Mouse (Mus musculus) kidney, embryonic 14.5 days (tissue): ENCODE results near the gene Pmepa1. TPM values are rescaled to one million over a fixed set of nuclear protein-coding genes. Genes with fewer than 3 reads are reported as not detected.

ENCODE experiments used
- ATAC-seq: fragments of 200-750 bp; cut with Nextera tagmentation; 2 replicates; pipeline ENCODE4 v1.8.0; 2017; ENCODE audit warnings: moderate number of reproducible peaks, mild to moderate bottlenecking, moderate TSS enrichment, moderate library complexity; ENCODE audit not compliant: low FRiP score, low TSS enrichment
- H3K27ac ChIP-seq: fragments of 300-500 bp; sonication (generic); 2 replicates; pipeline ENCODE4 v1.5.1; 2014; ENCODE audit warnings: low read depth, mild to moderate bottlenecking, low read length, moderate library complexity, mixed read lengths
- H3K27me3 ChIP-seq: fragments of 300-500 bp; sonication (generic); 2 replicates; pipeline ENCODE4 v1.6.1; 2014; ENCODE audit warnings: mild to moderate bottlenecking, low read length; ENCODE audit not compliant: control insufficient read depth, insufficient read depth
- H3K36me3 ChIP-seq: fragments of 300-500 bp; sonication (generic); 2 replicates; pipeline ENCODE4 v1.6.1; 2014; ENCODE audit warnings: low read length, mixed read lengths; ENCODE audit not compliant: control insufficient read depth, insufficient read depth
- H3K4me1 ChIP-seq: fragments of 300-500 bp; sonication (generic); 2 replicates; pipeline ENCODE4 v1.6.1; 2014; ENCODE audit warnings: low read length, mixed read lengths; ENCODE audit not compliant: control insufficient read depth, insufficient read depth
- H3K4me2 ChIP-seq: fragments of 300-500 bp; sonication (generic); replicated peaks from 2 replicates; pipeline ENCODE4 v1.6.1; 2014; ENCODE audit warnings: low read depth, mild to moderate bottlenecking, low read length
- H3K4me3 ChIP-seq: fragments of 300-500 bp; sonication (generic); 2 replicates; pipeline ENCODE4 v1.5.1; 2014; ENCODE audit warnings: mild to moderate bottlenecking, low read length
- H3K9ac ChIP-seq: fragments of 300-500 bp; sonication (generic); 2 replicates; pipeline ENCODE4 v1.6.1; 2014; ENCODE audit warnings: low read depth, mild to moderate bottlenecking, low read length, moderate library complexity
- H3K9me3 ChIP-seq: fragments of 300-500 bp; sonication (generic); 2 replicates; pipeline ENCODE4 v1.6.1; 2016; ENCODE audit warnings: low read length; ENCODE audit not compliant: control insufficient read depth
- WGBS: fragments of 180-500 bp; shearing (Covaris S2); extraction: QIAGEN DNeasy Blood & Tissue Kit; methylation state at CpG from one replicate; pipeline ENCODE4 v1.1.7; 2014; 5-methylcytosine and 5-hydroxymethylcytosine counted together
- polyA plus RNA-seq: library from polyadenylated mRNA; unstranded; fragments of >200 nt; fragmentation: Nextera tagmentation; extraction: Ambion mirVana; gene quantifications from 2 replicates; pipeline ENCODE4 v1.2.1, GENCODE M21; 2014

Pmepa1 gene
- polyA plus RNA-seq, 1 experiment from 2014 or later = 4.9 TPM

GRCm38 (mm10) chr2:173281021-173281937 lies 4.9 kb upstream of the Pmepa1 start:
- no peak overlapping the region for H3K9ac ChIP-seq
- ATAC-seq = no peak
- 70% methylated on average over 9 of the region's 9 CpGs for WGBS

GRCm38 (mm10) chr2:173278846-173279580 lies 2.7 kb upstream of the Pmepa1 start:
- WGBS = 57% methylated on average over 16 of the region's 16 CpGs
- H3K4me1 ChIP-seq = peaks cover 7% of the 10 kb centered on the region

More at GRCm38 (mm10) chr2:173281021-173281937, 4.9 kb upstream of the Pmepa1 start:
- no peaks in the 10 kb centered on the region for H3K36me3 ChIP-seq
- H3K4me1 ChIP-seq = no peaks in the 10 kb centered on the region; the same call in 1 of the 2 replicates
- H3K4me3 ChIP-seq = no peak overlapping the region
- H3K27ac ChIP-seq = no peak overlapping the region
- no peak overlapping the region for H3K4me2 ChIP-seq
- H3K9me3 ChIP-seq = no peaks in the 10 kb centered on the region
- H3K27me3 ChIP-seq = no peaks in the 10 kb centered on the region

GRCm38 (mm10) chr2:173276859-173277258 lies 526 bp upstream of the Pmepa1 start:
- Histone ChIP-seq H3K36me3 (no peaks in the 10 kb centered on the region), H3K4me3 (peak overlapping the region; percentile 94), H3K4me2 (peak overlapping the region; percentile 76), H3K27me3 (no peaks in the 10 kb centered on the region), H3K9me3 (no peaks in the 10 kb centered on the region), H3K4me1 (peaks cover 12% of the 10 kb centered on the region), H3K9ac (peak overlapping the region; percentile 95; the same call in 1 of the 2 replicates), H3K27ac (peak overlapping the region; percentile 68; the same call in 1 of the 2 replicates)
- 1% methylated on average over 12 of the region's 12 CpGs for WGBS
- ATAC-seq = peak; percentile 25

More at GRCm38 (mm10) chr2:173278846-173279580, 2.7 kb upstream of the Pmepa1 start:
- no peak for ATAC-seq
- no peak overlapping the region for H3K4me3 ChIP-seq
- H3K27ac ChIP-seq = no peak overlapping the region
- H3K9me3 ChIP-seq = no peaks in the 10 kb centered on the region
- H3K4me2 ChIP-seq = no peak overlapping the region
- H3K36me3 ChIP-seq = no peaks in the 10 kb centered on the region
- H3K27me3 ChIP-seq = no peaks in the 10 kb centered on the region
- H3K9ac ChIP-seq = no peak overlapping the region

- Histone ChIP-seq H3K4me2 (peak overlapping the region; percentile 76), H3K36me3 (no peaks in the 10 kb centered on the region), H3K9me3 (no peaks in the 10 kb centered on the region), H3K9ac (peak overlapping the region; percentile 95), H3K27me3 (no peaks in the 10 kb centered on the region), H3K4me1 (peaks cover 17% of the 10 kb centered on the region), H3K27ac (peak overlapping the region; percentile 55; the same call in 1 of the 2 replicates), H3K4me3 (peak overlapping the region; percentile 94)
- WGBS = under 1% methylated on average over 81 of the region's 93 CpGs
- ATAC-seq = peak; percentile 21
Measured at GRCm38 (mm10) chr2:173275343-173276201, 761 bp downstream of the Pmepa1 start.

GRCm38 (mm10) chr2:173274428-173275342 lies 1.6 kb downstream of the Pmepa1 start:
- H3K9ac ChIP-seq = peak overlapping the region; percentile 95
- peaks cover 22% of the 10 kb centered on the region for H3K4me1 ChIP-seq
- no peaks in the 10 kb centered on the region for H3K9me3 ChIP-seq
- H3K27ac ChIP-seq = no peak overlapping the region
- WGBS = 16% methylated on average over 15 of the region's 15 CpGs
- H3K27me3 ChIP-seq = no peaks in the 10 kb centered on the region
- peak overlapping the region; percentile 94 for H3K4me3 ChIP-seq
- peak overlapping the region; percentile 76 for H3K4me2 ChIP-seq
- H3K36me3 ChIP-seq = no peaks in the 10 kb centered on the region
- ATAC-seq = no peak

- Histone ChIP-seq H3K36me3 (no peaks in the 10 kb centered on the region), H3K27me3 (no peaks in the 10 kb centered on the region), H3K4me2 (peak overlapping the region; percentile 76; the same call in 1 of the 2 replicates), H3K9me3 (no peaks in the 10 kb centered on the region), H3K4me3 (peak overlapping the region; percentile 94; the same call in 1 of the 2 replicates), H3K9ac (no peak overlapping the region; the same call in 1 of the 2 replicates), H3K27ac (no peak overlapping the region), H3K4me1 (peaks cover 22% of the 10 kb centered on the region)
- WGBS = 72% methylated on average over 4 of the region's 4 CpGs
- no peak for ATAC-seq
Measured at GRCm38 (mm10) chr2:173273885-173274284, 2.4 kb downstream of the Pmepa1 start.

- Histone ChIP-seq H3K9ac (no peak overlapping the region), H3K4me3 (no peak overlapping the region), H3K27ac (no peak overlapping the region), H3K4me2 (no peak overlapping the region), H3K27me3 (no peaks in the 10 kb centered on the region), H3K36me3 (no peaks in the 10 kb centered on the region), H3K9me3 (no peaks in the 10 kb centered on the region), H3K4me1 (peaks cover 22% of the 10 kb centered on the region)
- ATAC-seq = no peak
- WGBS = 82% methylated on average over 11 of the region's 11 CpGs
Measured at GRCm38 (mm10) chr2:173272354-173272900, 3.9 kb downstream of the Pmepa1 start.
